Mouse (Mus musculus) hindbrain, embryonic 13.5 days (tissue): ENCODE data around the gene Gm20388. TPM values are rescaled to one million over a fixed set of nuclear protein-coding genes. Genes with fewer than 3 reads are reported as not detected.

Experiments
- ATAC-seq: fragments of 200-750 bp; cut with Nextera tagmentation; 2 replicates; pipeline ENCODE4 v1.8.0; 2017; ENCODE audit warnings: moderate TSS enrichment; ENCODE audit not compliant: low FRiP score
- H3K27ac ChIP-seq: fragments of 300-500 bp; sonication (generic); 2 replicates; pipeline ENCODE4 v1.5.1; 2015; ENCODE audit warnings: inconsistent platforms, mild to moderate bottlenecking, moderate library complexity
- H3K27me3 ChIP-seq: fragments of 300-500 bp; sonication (generic); 2 replicates; pipeline ENCODE4 v1.6.1; 2015; ENCODE audit warnings: mild to moderate bottlenecking, inconsistent platforms
- H3K36me3 ChIP-seq: fragments of 300-500 bp; sonication (generic); 2 replicates; pipeline ENCODE4 v1.6.1; 2015; ENCODE audit warnings: mild to moderate bottlenecking, inconsistent platforms
- H3K4me1 ChIP-seq: fragments of 300-500 bp; sonication (generic); replicated peaks from 2 replicates; pipeline ENCODE4 v1.6.1; 2015; ENCODE audit warnings: inconsistent platforms
- H3K4me2 ChIP-seq: fragments of 300-500 bp; sonication (generic); 2 replicates; pipeline ENCODE4 v1.6.1; 2015; ENCODE audit warnings: inconsistent platforms, mild to moderate bottlenecking, moderate library complexity
- H3K4me3 ChIP-seq: fragments of 300-500 bp; sonication (generic); 2 replicates; pipeline ENCODE4 v1.5.1; 2015; ENCODE audit warnings: mild to moderate bottlenecking, inconsistent platforms
- H3K9ac ChIP-seq: fragments of 300-500 bp; sonication (generic); 2 replicates; pipeline ENCODE4 v1.6.1; 2015; ENCODE audit warnings: mild to moderate bottlenecking, inconsistent platforms
- H3K9me3 ChIP-seq: fragments of 300-500 bp; sonication (generic); 2 replicates; pipeline ENCODE4 v1.6.1; 2016; ENCODE audit warnings: inconsistent platforms
- WGBS: fragments of 180-500 bp; shearing (Covaris S2); methylation state at CpG from one replicate; pipeline ENCODE4 v1.1.7; 2015; 5-methylcytosine and 5-hydroxymethylcytosine counted together
- polyA plus RNA-seq: library from polyadenylated mRNA; unstranded; fragments of >200 nt; fragmentation: Nextera tagmentation; extraction: Ambion mirVana; gene quantifications from 2 replicates; pipeline ENCODE4 v1.2.1, GENCODE M21; 2015

The Gm20388 gene
- polyA plus RNA-seq, 1 experiment from 2014 or later = 1.9 TPM

DNA sequence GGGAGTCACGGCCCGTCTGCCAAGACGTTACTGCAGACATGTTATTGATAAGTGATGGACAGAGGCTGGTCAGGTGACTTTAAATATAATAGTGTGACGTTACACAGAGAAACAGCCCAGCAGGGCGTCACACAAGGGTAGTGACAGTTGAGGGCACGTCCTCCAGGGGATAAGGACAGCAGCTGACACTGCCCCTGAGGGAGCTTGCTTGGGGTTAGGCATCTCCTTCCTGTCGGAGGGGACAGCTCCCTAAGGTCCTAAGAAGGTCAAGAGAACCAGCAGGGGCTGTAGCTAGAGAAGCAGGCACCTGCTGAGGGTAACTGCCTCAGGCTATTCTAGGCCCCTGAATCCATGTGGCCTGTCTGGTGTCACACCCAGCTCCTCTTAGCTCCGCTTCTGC lies 660.9 kb downstream of the Gm20388 start:
- H3K27me3 ChIP-seq = no peaks in the 10 kb centered on the region
- no peak overlapping the region for H3K4me3 ChIP-seq
- no peak overlapping the region for H3K27ac ChIP-seq
- whole genome bisulfite sequencing = 73% methylated on average over 8 of the region's 8 CpGs
- H3K9ac ChIP-seq = no peak overlapping the region
- no peaks in the 10 kb centered on the region for H3K9me3 ChIP-seq
- ATAC-seq = no peak
- no peak overlapping the region for H3K4me2 ChIP-seq
- peaks cover 38% of the 10 kb centered on the region for H3K4me1 ChIP-seq
- H3K36me3 ChIP-seq = peaks cover 95% of the 10 kb centered on the region

DNA sequence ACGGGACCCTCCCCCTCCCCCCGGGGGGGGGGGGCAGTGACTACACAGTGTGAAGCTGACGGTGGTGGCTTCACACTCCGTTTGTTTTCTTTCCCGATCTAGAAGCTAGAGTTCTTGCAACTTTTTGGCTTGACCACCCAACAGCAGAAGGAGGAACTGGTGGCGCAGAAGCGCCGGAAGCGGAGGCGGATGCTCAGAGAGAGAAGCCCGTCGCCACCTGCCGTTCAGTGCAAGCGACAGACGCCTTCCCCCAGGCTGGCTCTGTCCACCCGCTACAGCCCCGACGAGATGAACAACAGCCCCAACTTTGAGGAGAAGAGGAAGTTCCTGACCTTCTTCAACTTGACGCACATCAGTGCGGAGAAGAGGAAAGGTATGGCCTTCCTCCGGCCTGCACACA lies 661.9 kb downstream of the Gm20388 start:
- Histone ChIP-seq H3K36me3 (peaks cover 95% of the 10 kb centered on the region), H3K27me3 (no peaks in the 10 kb centered on the region), H3K4me3 (no peak overlapping the region), H3K4me1 (peaks cover 30% of the 10 kb centered on the region), H3K4me2 (no peak overlapping the region), H3K9ac (no peak overlapping the region), H3K9me3 (no peaks in the 10 kb centered on the region), H3K27ac (no peak overlapping the region)
- ATAC-seq = no peak
- 75% methylated on average over 21 of the region's 21 CpGs for WGBS

DNA sequence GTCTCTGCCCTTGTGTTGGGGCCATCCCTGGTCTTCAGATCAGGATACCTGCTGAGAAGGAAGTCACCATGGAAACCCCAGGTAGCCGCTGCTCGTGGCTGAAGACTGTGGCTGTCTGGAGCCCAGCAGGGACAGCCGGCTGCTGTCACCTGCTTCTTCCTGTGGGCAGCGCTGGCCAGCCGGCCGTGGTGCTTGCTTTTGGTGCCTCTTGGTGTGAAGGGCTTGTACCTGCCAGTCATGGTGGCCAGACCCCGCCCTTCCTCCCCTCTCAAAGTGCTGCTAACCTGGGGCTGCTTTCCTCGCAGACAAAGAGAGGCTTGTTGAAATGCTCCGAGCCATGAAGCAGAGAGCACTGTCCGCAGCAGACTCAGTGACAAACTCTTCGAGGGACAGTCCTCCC lies 663.2 kb downstream of the Gm20388 start:
- Histone ChIP-seq H3K27ac (peak overlapping the region; percentile 18; the same call in 1 of the 2 replicates), H3K36me3 (peaks cover 95% of the 10 kb centered on the region), H3K27me3 (no peaks in the 10 kb centered on the region), H3K9me3 (no peaks in the 10 kb centered on the region), H3K4me2 (no peak overlapping the region), H3K4me3 (no peak overlapping the region), H3K4me1 (peaks cover 34% of the 10 kb centered on the region), H3K9ac (no peak overlapping the region)
- WGBS = 71% methylated on average over 11 of the region's 11 CpGs
- no peak for ATAC-seq

DNA sequence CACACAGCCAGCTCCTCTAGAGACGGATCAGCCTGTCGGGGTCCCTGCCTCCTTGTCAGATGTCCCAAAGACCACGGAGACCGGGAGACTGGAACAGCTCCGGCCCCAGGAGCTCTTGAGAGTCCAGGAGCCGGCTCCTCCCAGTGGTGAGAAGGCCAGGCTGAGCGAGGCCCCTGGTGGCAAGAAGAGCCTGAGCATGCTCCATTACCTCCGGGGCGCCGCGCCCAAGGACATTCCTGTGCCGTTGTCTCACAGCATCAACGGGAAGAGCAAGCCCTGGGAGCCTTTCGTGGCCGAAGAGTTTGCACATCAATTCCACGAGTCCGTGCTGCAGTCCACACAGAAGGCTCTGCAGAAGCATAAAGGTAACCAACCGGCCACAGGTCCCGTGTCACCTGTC lies 664.3 kb downstream of the Gm20388 start:
- Histone ChIP-seq H3K27ac (no peak overlapping the region), H3K36me3 (peaks cover 94% of the 10 kb centered on the region), H3K9ac (peak overlapping the region; percentile 49; the same call in 1 of the 2 replicates), H3K4me1 (peaks cover 34% of the 10 kb centered on the region), H3K27me3 (no peaks in the 10 kb centered on the region), H3K4me2 (no peak overlapping the region), H3K4me3 (no peak overlapping the region), H3K9me3 (no peaks in the 10 kb centered on the region)
- no peak for ATAC-seq
- WGBS = 75% methylated on average over 19 of the region's 19 CpGs

DNA sequence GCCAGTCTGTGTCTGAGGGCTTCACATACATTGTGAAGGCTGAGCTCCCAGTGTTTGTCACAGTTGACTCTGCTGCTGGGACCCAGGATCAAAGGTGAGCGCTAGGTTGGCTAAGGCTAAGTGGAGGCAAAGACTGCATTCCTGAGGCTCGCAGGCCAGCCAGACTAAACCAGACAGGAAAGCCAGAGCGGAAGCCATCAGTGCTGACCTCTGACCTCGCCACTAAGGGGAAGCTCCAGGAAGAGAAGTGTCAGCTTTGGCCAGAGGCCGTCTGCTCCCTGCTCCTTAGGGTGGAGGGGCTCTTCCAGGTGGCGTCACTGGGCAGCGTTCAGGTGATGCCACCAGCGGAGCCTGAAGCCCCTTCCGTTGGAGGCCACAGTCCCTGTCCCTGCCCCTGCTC lies 665.2 kb downstream of the Gm20388 start:
- Histone ChIP-seq H3K4me2 (no peak overlapping the region), H3K27ac (0 out of 2 replicates have a peak overlapping the region, but pooled peaks have one; percentile 12), H3K36me3 (peaks cover 98% of the 10 kb centered on the region), H3K9ac (no peak overlapping the region), H3K4me1 (peaks cover 30% of the 10 kb centered on the region), H3K9me3 (no peaks in the 10 kb centered on the region), H3K4me3 (no peak overlapping the region), H3K27me3 (no peaks in the 10 kb centered on the region)
- no peak for ATAC-seq
- 71% methylated on average over 9 of the region's 9 CpGs for WGBS

DNA sequence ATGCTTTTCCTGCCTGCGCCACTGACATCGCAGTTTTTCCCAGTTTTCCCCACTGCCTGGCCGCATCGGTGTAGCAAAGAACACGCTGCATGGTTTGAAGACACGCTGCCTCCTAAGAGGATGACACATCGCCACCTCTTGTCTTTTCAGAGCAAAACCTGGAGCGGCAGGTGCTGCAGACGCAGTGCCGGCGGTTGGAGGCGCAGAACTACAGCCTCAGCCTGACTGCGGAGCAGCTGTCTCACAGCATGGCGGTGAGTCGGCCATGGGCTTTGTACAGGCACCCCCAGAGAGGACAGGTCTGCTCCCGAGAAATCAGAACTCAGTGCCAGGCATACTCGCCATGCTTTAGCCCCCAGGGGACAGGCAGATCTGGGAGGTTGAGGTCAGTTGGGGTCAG lies 667.2 kb downstream of the Gm20388 start:
- Histone ChIP-seq H3K27ac (peak overlapping the region; percentile 31), H3K4me1 (peaks cover 25% of the 10 kb centered on the region)
- WGBS = 77% methylated on average over 17 of the region's 17 CpGs

DNA sequence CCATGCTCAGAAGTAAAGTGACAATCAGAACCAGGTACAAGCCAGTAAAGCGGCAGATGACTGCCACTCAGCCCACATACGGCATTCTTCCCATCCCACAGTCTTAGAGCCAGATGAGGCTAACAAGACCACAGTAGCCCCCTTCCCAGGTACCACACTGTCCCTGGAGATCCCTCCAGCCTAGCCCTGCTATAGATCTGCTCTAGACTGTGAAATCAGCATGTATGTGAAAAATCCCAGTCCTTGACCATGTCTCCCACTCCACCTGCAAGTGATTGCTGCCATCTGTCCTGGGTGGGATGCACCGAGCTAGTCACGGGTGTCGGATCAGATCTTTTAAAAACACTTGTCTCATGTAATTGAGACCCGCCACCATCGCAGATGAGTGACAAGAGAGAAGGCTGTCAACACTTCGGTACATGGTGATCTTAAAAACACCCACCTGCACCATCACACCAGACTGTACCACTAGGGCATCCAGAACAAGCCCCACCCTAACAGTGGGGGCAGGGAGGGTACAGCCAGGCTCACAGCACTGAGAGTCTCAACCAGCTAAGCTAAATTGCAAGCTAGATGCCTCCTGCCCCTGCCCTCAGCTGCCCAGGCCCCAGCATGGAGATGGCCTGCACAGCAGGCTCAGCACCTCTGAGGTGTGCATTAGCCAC lies 669.8 kb downstream of the Gm20388 start:
- 0 out of 2 replicates have a peak overlapping the region, but pooled peaks have one; percentile 15 for H3K9ac ChIP-seq
- no peak overlapping the region for H3K4me2 ChIP-seq
- H3K4me3 ChIP-seq = no peak overlapping the region
- peaks cover 14% of the 10 kb centered on the region for H3K4me1 ChIP-seq
- no peaks in the 10 kb centered on the region for H3K9me3 ChIP-seq
- H3K36me3 ChIP-seq = peaks cover 69% of the 10 kb centered on the region
- ATAC-seq = no peak
- 87% methylated on average over 8 of the region's 8 CpGs for WGBS
- H3K27me3 ChIP-seq = no peaks in the 10 kb centered on the region
- no peak overlapping the region for H3K27ac ChIP-seq

More for the DNA sequence above, 667.2 kb downstream of the Gm20388 start:
- no peak for ATAC-seq
- no peak overlapping the region for H3K4me3 ChIP-seq
- H3K9ac ChIP-seq = 0 out of 2 replicates have a peak overlapping the region, but pooled peaks have one; percentile 4
- no peaks in the 10 kb centered on the region for H3K9me3 ChIP-seq
- peaks cover 95% of the 10 kb centered on the region for H3K36me3 ChIP-seq
- H3K27me3 ChIP-seq = no peaks in the 10 kb centered on the region
- no peak overlapping the region for H3K4me2 ChIP-seq

DNA sequence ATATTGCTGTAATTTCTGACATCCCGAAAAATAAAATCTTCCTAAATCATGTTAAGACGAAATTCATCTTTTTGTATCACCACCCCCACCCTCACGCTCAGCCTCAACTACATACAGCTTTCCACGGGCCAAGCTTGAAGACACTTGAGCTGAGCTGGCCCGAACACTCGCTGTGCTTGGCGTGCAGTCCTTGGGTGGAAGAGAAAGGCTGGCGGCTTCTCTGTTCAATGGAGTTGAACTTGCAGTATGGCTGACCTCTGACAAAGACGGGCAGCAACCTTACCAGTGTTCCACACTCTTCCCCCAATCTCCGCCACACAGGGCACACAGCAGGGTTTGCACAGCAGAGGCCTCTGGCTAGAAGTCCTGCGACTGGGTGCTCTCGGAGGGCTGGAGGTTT lies 670.7 kb downstream of the Gm20388 start:
- Histone ChIP-seq H3K27ac (no peak overlapping the region), H3K27me3 (no peaks in the 10 kb centered on the region), H3K36me3 (peaks cover 60% of the 10 kb centered on the region), H3K4me2 (no peak overlapping the region), H3K4me1 (peaks cover 7% of the 10 kb centered on the region), H3K4me3 (no peak overlapping the region), H3K9ac (no peak overlapping the region), H3K9me3 (no peaks in the 10 kb centered on the region)
- WGBS = 92% methylated on average over 12 of the region's 12 CpGs
- no peak for ATAC-seq

DNA sequence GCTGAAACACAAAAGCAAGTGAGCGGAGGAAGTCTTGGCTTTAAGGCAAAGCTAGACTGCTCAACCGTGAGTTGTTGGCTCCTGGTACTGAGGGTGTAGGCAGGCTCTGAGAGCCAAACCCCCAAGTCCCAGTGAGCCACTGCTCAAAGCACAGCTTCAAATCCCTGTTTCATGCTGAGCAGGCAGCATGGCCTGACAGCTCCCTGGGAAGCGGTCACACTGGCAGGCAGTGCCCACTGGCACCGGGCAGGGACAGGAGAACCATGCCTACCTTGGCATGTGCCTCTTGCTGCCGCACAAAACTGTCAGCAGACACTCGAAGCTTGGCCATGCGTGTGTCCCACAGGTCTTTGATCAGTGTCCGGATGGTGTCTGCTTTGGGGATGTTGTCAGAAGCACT lies 671.2 kb downstream of the Gm20388 start:
- Histone ChIP-seq H3K27me3 (no peaks in the 10 kb centered on the region), H3K36me3 (peaks cover 55% of the 10 kb centered on the region), H3K4me1 (peaks cover 4% of the 10 kb centered on the region; the same call in 1 of the 2 replicates), H3K9ac (no peak overlapping the region), H3K4me3 (no peak overlapping the region), H3K9me3 (no peaks in the 10 kb centered on the region), H3K4me2 (no peak overlapping the region), H3K27ac (no peak overlapping the region)
- ATAC-seq = no peak
- 96% methylated on average over 8 of the region's 8 CpGs for WGBS

DNA sequence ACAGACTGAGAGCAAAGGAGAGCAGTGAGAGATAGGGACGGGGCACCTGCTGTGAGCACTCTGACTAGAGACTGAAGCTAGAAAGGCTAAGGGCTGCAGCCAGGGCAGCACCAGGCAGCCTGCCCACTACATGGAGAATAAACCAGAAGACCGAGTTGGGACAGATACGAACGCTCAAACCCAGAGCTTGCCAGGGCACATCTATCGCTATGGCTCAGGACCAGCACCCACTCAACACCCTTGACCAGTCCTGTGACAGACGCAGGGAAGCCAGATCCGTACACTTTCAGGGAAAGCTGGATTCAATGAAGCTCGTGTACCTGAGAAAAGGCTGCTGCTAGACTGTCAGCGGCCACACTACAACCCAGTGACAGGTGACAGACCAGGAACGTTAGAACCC lies 674.9 kb downstream of the Gm20388 start:
- Histone ChIP-seq H3K27me3 (no peaks in the 10 kb centered on the region), H3K27ac (no peak overlapping the region), H3K9me3 (no peaks in the 10 kb centered on the region), H3K4me2 (no peak overlapping the region), H3K36me3 (peaks cover 20% of the 10 kb centered on the region), H3K4me3 (no peak overlapping the region), H3K9ac (no peak overlapping the region), H3K4me1 (peaks cover 16% of the 10 kb centered on the region)
- WGBS = 95% methylated on average over 10 of the region's 10 CpGs
- ATAC-seq = no peak

DNA sequence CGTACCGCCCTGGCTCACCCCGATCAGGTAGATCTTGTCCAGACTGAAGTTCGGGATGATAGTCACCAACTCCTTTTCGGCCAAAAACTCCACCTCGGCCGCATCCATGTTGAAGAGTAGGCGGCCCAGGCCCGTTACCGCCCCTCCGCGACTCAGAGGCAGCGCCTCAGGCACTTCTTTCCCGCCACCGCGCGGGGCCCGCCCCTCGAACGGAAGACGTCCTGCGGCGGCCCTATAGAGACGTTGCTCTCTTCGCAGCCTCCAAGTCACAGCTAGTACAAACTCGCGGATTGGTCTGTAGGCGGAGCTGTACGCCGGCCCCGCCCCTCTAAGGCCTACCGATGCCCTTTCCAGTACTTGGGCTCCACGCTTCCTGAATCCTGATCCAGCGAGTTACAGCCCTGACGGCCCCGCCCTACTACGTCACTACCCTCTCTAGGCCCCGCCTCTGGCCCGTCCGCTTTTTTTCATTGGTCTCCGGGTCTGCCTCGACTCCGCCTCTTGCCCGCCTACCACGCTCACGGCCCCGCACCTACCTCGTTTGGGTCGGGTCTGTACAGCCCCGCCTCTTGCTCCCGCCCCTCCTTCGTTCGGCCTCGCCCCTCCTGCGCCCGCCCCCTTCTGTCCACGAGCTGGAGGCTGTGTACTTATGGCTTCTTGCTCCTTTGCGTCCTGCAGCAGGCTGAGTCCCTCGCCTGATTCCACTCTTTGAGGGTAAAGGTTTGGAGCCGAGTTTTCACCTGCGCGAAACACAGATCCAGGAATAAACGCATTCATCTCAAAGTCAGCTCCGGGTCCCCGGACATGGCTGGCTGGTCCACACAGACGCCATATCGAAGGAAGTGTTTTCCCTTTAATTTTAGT lies 678.5 kb downstream of the Gm20388 start, which contains the start of gene Gins2:
Gene Gins2 (minus strand): TSS at position 397 of the 864 bp plus-strand sequence.
- WGBS = under 1% methylated on average over 67 of the region's 67 CpGs
- ATAC-seq = peak; percentile 99
- Histone ChIP-seq H3K4me1 (peaks cover 26% of the 10 kb centered on the region), H3K27ac (peak within 1 kb of the TSS; percentile 53), H3K9ac (peak within 1 kb of the TSS; percentile 73), H3K27me3 (no peaks in the 10 kb centered on the region), H3K4me2 (peak within 1 kb of the TSS; percentile 93), H3K9me3 (no peaks in the 10 kb centered on the region), H3K4me3 (peak within 1 kb of the TSS; percentile 56), H3K36me3 (no peaks in the 10 kb centered on the region)

DNA sequence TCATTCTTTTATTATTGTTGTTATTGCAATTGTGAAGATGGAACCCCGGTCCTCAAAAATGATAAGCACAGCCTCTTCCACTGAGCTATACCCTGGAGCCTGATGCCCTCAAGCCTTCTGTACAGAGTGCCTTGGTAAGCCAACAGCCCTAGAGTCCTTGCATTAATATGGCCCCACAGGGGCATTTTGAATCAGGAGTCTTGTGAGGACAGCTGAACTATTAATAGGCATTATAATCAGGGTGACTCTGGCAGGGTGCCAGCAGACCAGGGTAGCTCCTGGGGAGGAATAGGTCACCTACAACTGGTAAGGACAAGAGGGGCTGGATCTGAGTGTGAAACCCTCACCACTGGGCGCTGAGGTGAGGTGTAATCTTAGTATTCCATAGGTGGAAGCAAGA lies 679.3 kb downstream of the Gm20388 start:
- Histone ChIP-seq H3K9ac (peak overlapping the region; percentile 64), H3K27me3 (no peaks in the 10 kb centered on the region), H3K36me3 (no peaks in the 10 kb centered on the region), H3K4me1 (peaks cover 26% of the 10 kb centered on the region), H3K9me3 (no peaks in the 10 kb centered on the region), H3K4me3 (peak overlapping the region; percentile 56), H3K4me2 (peak overlapping the region; percentile 93), H3K27ac (peak overlapping the region; percentile 53)
- no peak for ATAC-seq
- WGBS = 65% methylated on average over 2 of the region's 2 CpGs
